Mouse (Mus musculus): ENCODE measurements at regions not wholly inside any gene's neighbourhood (a gene's known extent, or its start where the extent isn't known, plus 50 kb on each side); places are given as distances from the start of the nearest gene placed in this dataset.

GRCm38 (mm10) chr12:69496341-69496904 lies 86.4 kb downstream of the Vcpkmt start:
- no peak for ATAC-seq (ENCODE audit: low FRiP score, low TSS enrichment)
- no peak overlapping the region for H3K4me2 ChIP-seq (replicated peaks; ENCODE audit: low read depth, low read length)
- H3K27ac ChIP-seq (ENCODE audit: low read depth, low read length), result 0 out of 2 replicates have a peak overlapping the region, but pooled peaks have one; percentile 17
- H3K4me3 ChIP-seq (ENCODE audit: low read length), result no peak overlapping the region
- 70% methylated on average over 6 of the region's 6 CpGs for WGBS
- H3K27me3 ChIP-seq (ENCODE audit: control insufficient read depth, insufficient read depth, low read length), result no peaks in the 10 kb centered on the region
- H3K9ac ChIP-seq (ENCODE audit: low read depth, low read length), result no peak overlapping the region
- H3K36me3 ChIP-seq (ENCODE audit: control insufficient read depth, insufficient read depth, low read length), result no peaks in the 10 kb centered on the region
- H3K9me3 ChIP-seq (ENCODE audit: control insufficient read depth, low read length), result no peaks in the 10 kb centered on the region
- peaks cover 1% of the 10 kb centered on the region; the same call in 1 of the 2 replicates for H3K4me1 ChIP-seq (ENCODE audit: control insufficient read depth, insufficient read depth, low read length)

GRCm38 (mm10) chr12:69495776-69496175 lies 87.1 kb downstream of the Vcpkmt start:
- no peak overlapping the region for H3K4me3 ChIP-seq (ENCODE audit: low read length)
- no peaks in the 10 kb centered on the region for H3K9me3 ChIP-seq (ENCODE audit: control insufficient read depth, low read length)
- no peaks in the 10 kb centered on the region for H3K27me3 ChIP-seq (ENCODE audit: control insufficient read depth, insufficient read depth, low read length)
- no peak for ATAC-seq (ENCODE audit: low FRiP score, low TSS enrichment)
- 75% methylated on average over 5 of the region's 5 CpGs for WGBS
- no peaks in the 10 kb centered on the region for H3K36me3 ChIP-seq (ENCODE audit: control insufficient read depth, insufficient read depth, low read length)
- no peak overlapping the region for H3K9ac ChIP-seq (ENCODE audit: low read depth, low read length)
- H3K27ac ChIP-seq (ENCODE audit: low read depth, low read length), result 0 out of 2 replicates have a peak overlapping the region, but pooled peaks have one; percentile 17
- H3K4me1 ChIP-seq (ENCODE audit: control insufficient read depth, insufficient read depth, low read length), result no peaks in the 10 kb centered on the region
- no peak overlapping the region for H3K4me2 ChIP-seq (replicated peaks; ENCODE audit: low read depth, low read length)

GRCm38 (mm10) chr12:69494648-69495047 lies 88.2 kb downstream of the Vcpkmt start:
- Histone ChIP-seq H3K4me2 (replicated peaks; ENCODE audit: low read depth, low read length) (no peak overlapping the region), H3K9ac (ENCODE audit: low read depth, low read length) (no peak overlapping the region), H3K4me3 (ENCODE audit: low read length) (no peak overlapping the region), H3K27ac (ENCODE audit: low read depth, low read length) (no peak overlapping the region), H3K4me1 (ENCODE audit: control insufficient read depth, insufficient read depth, low read length) (no peaks in the 10 kb centered on the region), H3K27me3 (ENCODE audit: control insufficient read depth, insufficient read depth, low read length) (no peaks in the 10 kb centered on the region), H3K36me3 (ENCODE audit: control insufficient read depth, insufficient read depth, low read length) (no peaks in the 10 kb centered on the region), H3K9me3 (ENCODE audit: control insufficient read depth, low read length) (no peaks in the 10 kb centered on the region)
- 66% methylated on average over 8 of the region's 8 CpGs for WGBS
- no peak for ATAC-seq (ENCODE audit: low FRiP score, low TSS enrichment)

GRCm38 (mm10) chr12:69489686-69490085 lies 93.1 kb downstream of the Vcpkmt start:
- H3K9me3 ChIP-seq (ENCODE audit: control insufficient read depth, low read length), result no peaks in the 10 kb centered on the region
- no peak overlapping the region for H3K4me2 ChIP-seq (replicated peaks; ENCODE audit: low read depth, low read length)
- H3K27me3 ChIP-seq (ENCODE audit: control insufficient read depth, insufficient read depth, low read length), result no peaks in the 10 kb centered on the region
- H3K9ac ChIP-seq (ENCODE audit: low read depth, low read length), result no peak overlapping the region
- peaks cover 5% of the 10 kb centered on the region; the same call in 1 of the 2 replicates for H3K4me1 ChIP-seq (ENCODE audit: control insufficient read depth, insufficient read depth, low read length)
- no peak overlapping the region for H3K27ac ChIP-seq (ENCODE audit: low read depth, low read length)
- no peak overlapping the region for H3K4me3 ChIP-seq (ENCODE audit: low read length)
- 89% methylated on average over 10 of the region's 10 CpGs for WGBS
- ATAC-seq (ENCODE audit: low FRiP score, low TSS enrichment), result no peak
- no peaks in the 10 kb centered on the region for H3K36me3 ChIP-seq (ENCODE audit: control insufficient read depth, insufficient read depth, low read length)

- Histone ChIP-seq H3K27ac (ENCODE audit: low read depth, low read length) (no peak overlapping the region), H3K9me3 (ENCODE audit: control insufficient read depth, low read length) (no peaks in the 10 kb centered on the region; the same call in 1 of the 2 replicates), H3K36me3 (ENCODE audit: control insufficient read depth, insufficient read depth, low read length) (no peaks in the 10 kb centered on the region), H3K27me3 (ENCODE audit: control insufficient read depth, insufficient read depth, low read length) (no peaks in the 10 kb centered on the region), H3K4me3 (ENCODE audit: low read length) (no peak overlapping the region), H3K4me1 (ENCODE audit: control insufficient read depth, insufficient read depth, low read length) (peaks cover 5% of the 10 kb centered on the region; the same call in 1 of the 2 replicates), H3K4me2 (replicated peaks; ENCODE audit: low read depth, low read length) (no peak overlapping the region), H3K9ac (ENCODE audit: low read depth, low read length) (no peak overlapping the region)
- ATAC-seq (ENCODE audit: low FRiP score, low TSS enrichment), result no peak
- WGBS, result 78% methylated on average over 8 of the region's 8 CpGs
These were observed 95.9 kb downstream of the Vcpkmt start for GRCm38 (mm10) chr12:69486903-69487302.

- WGBS, result 31% methylated on average over 14 of the region's 14 CpGs
- H3K9me3 ChIP-seq (ENCODE audit: control insufficient read depth, low read length), result no peaks in the 10 kb centered on the region; the same call in 1 of the 2 replicates
- no peaks in the 10 kb centered on the region for H3K27me3 ChIP-seq (ENCODE audit: control insufficient read depth, insufficient read depth, low read length)
- H3K36me3 ChIP-seq (ENCODE audit: control insufficient read depth, insufficient read depth, low read length), result no peaks in the 10 kb centered on the region
- no peak overlapping the region for H3K27ac ChIP-seq (ENCODE audit: low read depth, low read length)
- peak; percentile 72; the same call in 1 of the 2 replicates for ATAC-seq (ENCODE audit: low FRiP score, low TSS enrichment)
- H3K4me2 ChIP-seq (replicated peaks; ENCODE audit: low read depth, low read length), result 0 out of 2 replicates have a peak overlapping the region, but pooled peaks have one; percentile 29
- H3K9ac ChIP-seq (ENCODE audit: low read depth, low read length), result peak overlapping the region; percentile 12; the same call in 1 of the 2 replicates
- no peak overlapping the region for H3K4me3 ChIP-seq (ENCODE audit: low read length)
- peaks cover 5% of the 10 kb centered on the region; the same call in 1 of the 2 replicates for H3K4me1 ChIP-seq (ENCODE audit: control insufficient read depth, insufficient read depth, low read length)
These were observed 96.9 kb downstream of the Vcpkmt start for GRCm38 (mm10) chr12:69485652-69486651.

GRCm38 (mm10) chr12:69481420-69481819 lies 101.4 kb downstream of the Vcpkmt start:
- Histone ChIP-seq H3K27ac (ENCODE audit: low read depth, low read length) (no peak overlapping the region), H3K36me3 (ENCODE audit: control insufficient read depth, insufficient read depth, low read length) (no peaks in the 10 kb centered on the region), H3K4me3 (ENCODE audit: low read length) (no peak overlapping the region), H3K27me3 (ENCODE audit: control insufficient read depth, insufficient read depth, low read length) (no peaks in the 10 kb centered on the region), H3K9ac (ENCODE audit: low read depth, low read length) (no peak overlapping the region), H3K9me3 (ENCODE audit: control insufficient read depth, low read length) (no peaks in the 10 kb centered on the region; the same call in 1 of the 2 replicates), H3K4me2 (replicated peaks; ENCODE audit: low read depth, low read length) (no peak overlapping the region), H3K4me1 (ENCODE audit: control insufficient read depth, insufficient read depth, low read length) (peaks cover 11% of the 10 kb centered on the region)
- ATAC-seq (ENCODE audit: low FRiP score, low TSS enrichment), result no peak
- 71% methylated on average over 3 of the region's 3 CpGs for WGBS

GRCm38 (mm10) chr12:69476631-69477091 lies 104.4 kb upstream of the Gm9887 start:
- Histone ChIP-seq H3K27ac (ENCODE audit: low read depth, low read length) (no peak overlapping the region), H3K9ac (ENCODE audit: low read depth, low read length) (peak overlapping the region; percentile 38), H3K9me3 (ENCODE audit: control insufficient read depth, low read length) (no peaks in the 10 kb centered on the region), H3K4me3 (ENCODE audit: low read length) (no peak overlapping the region), H3K36me3 (ENCODE audit: control insufficient read depth, insufficient read depth, low read length) (no peaks in the 10 kb centered on the region), H3K4me1 (ENCODE audit: control insufficient read depth, insufficient read depth, low read length) (peaks cover 19% of the 10 kb centered on the region), H3K4me2 (replicated peaks; ENCODE audit: low read depth, low read length) (peak overlapping the region; percentile 31; the same call in 1 of the 2 replicates), H3K27me3 (ENCODE audit: control insufficient read depth, insufficient read depth, low read length) (no peaks in the 10 kb centered on the region)
- no peak for ATAC-seq (ENCODE audit: low FRiP score, low TSS enrichment)
- WGBS, result 15% methylated on average over 18 of the region's 18 CpGs
